Mouse (Mus musculus): ENCODE measurements around the gene Tspan31.

Gene Tspan31

GRCm38 (mm10) chr10:127041274-127041766 lies 28.7 kb downstream of the Tspan31 start, which contains the start of the genes Mettl1 and Eef1akmt3:
Gene Mettl1, plus strand, starts transcription at chr10:127041414.
Gene Eef1akmt3, minus strand, starts transcription at chr10:127041513.
- DNase-seq = no peak

GRCm38 (mm10) chr10:127040569-127041214 lies 29.4 kb downstream of the Tspan31 start:
- DNase-seq = no peak

- peak; percentile 75 for DNase-seq
These were observed 32.4 kb downstream of the Tspan31 start for GRCm38 (mm10) chr10:127037641-127038040.

DNA sequence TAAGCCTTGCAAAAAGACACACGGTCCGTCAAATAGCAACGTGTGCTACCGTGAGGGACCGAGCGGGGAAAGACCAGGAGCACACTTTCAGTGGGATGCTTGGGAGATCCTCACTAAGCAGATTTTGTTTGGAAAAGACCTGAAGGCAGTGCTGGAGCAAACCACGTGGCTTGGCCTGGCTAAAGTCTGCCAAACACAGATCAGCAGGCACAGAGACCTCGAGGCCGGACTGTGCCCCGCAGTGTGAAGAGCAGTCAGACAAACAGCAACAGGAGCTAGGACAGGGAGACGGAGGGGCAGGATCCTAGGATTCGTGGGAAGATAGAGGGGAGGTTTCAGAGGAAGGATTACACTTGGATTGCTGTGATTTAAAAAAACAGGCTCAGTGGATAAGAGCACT lies 33.8 kb downstream of the Tspan31 start:
- DNase-seq = peak; percentile 84

GRCm38 (mm10) chr10:127033301-127033741 lies 36.7 kb downstream of the Tspan31 start:
- DNase-seq = peak; percentile 88

DNA sequence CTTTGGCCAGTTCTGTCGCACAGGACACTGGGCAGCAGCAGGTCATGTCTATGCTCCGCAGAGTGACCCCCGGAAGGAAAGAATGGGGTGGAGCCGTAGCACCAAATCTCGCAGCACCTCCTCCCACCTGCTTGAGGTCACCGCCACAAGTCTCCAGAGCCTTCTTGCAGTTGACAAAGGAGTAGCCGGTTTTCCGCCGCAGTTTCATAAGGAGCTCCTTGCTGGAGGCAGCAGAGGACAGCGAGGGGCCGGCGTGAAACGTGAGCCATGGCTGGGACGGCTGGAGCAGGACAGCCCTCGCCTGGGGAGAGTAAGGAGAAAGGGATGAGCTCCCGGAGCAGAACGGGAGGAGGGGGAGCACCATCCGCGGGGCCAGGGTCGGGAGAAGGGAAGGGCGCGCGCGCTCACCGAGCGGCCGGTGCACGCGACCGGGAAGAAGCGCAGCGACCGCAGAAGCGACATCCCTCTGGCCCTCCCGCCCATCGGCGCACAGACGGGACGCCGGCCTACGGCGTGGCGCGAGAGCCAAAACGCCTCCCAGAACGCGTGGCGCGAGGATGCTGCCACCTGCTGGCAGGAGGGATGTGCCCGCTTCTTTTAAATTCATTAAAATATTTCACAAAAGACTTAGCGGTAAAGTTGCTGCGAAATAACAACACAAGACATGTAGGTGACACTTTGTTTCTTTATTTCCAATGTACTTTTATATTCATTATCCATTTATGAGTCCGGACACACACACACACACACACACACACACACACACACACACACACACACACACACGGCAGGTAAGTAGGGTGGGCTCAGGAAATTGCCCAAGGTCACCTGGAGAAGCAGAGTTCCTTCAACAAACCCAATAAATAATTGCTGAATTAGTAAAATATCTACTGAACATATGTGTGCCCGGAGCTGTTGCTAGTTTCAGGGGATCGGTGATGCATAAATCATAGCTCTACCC lies 39.4 kb downstream of the Tspan31 start, which contains the start of gene Tsfm:
Gene Tsfm, minus strand, starts transcription at position 505 of the 961 bp plus-strand sequence.
- peak; percentile 79 for DNase-seq

DNA sequence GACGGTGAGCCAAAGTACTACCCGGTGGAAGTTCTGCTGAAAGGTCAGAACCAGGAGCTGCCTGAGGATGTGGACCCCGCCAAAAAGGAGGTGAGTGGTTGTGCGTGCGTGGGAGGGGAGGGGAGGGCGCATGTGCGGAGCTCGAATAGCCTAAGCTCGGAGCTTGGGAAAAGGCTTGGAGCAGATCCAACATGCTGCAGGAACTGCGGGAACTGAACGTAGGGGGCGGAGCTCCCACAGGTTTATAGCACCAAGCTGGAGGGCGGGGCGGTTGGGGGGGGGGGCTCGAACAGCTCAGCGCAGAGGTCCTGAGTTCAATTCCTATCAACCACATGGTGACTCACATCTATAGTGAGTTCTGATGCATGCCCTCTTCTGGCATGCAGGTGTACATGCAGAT lies 51.6 kb downstream of the Tspan31 start:
- no peak for DNase-seq
